Comparison of ENCODE assay signal across 10 mouse cellular contexts in the genomic region with DNA sequence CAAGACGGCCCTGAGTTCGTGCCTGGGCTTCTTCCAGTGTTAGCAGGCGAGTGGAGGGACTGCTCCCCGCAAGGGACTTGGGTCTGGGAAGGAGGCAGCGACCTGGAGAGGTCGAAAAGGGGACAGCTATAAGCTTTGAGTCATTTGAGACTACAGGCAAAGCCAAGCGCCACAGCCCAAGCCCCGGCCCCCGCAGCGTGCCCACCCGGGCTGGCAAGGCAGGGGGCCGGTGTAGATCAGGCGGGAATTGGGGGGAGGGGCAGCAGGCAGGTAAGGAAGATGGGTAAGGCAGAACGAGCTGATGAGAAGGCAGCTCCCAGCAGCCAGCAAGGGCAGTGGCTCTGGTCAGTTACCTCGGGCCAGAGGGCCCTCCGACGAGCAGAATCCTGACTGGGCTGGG. TPM values are rescaled to one million over a fixed set of nuclear protein-coding genes. Genes with fewer than 3 reads are reported as not detected.
DNase-seq lines count a peak whose midpoint lies in the region; ATAC-seq and TF ChIP-seq lines count a peak whose summit lies in the region.
"Had no signal": no experiment of that assay in that cellular context is flagged by ENCODE, and none has a peak within 500 bp of the region (broad histone marks: within the 10 kb centered on the region; RNA-seq: fewer than 3 reads in every experiment).

No protein-coding gene starts in this region.

- TF ChIP-seq CTCF in forebrain, postnatal 0 days (IDR thresholded peaks at IDR 0.05; ENCODE audit: low read depth) = no peak
- TF ChIP-seq CTCF in lung, adult 2 months (IDR thresholded peaks at IDR 0.05; ENCODE audit: insufficient read depth, low read length) = no peak
- no peak for TF ChIP-seq CTCF in cortical plate, adult 2 months (IDR thresholded peaks at IDR 0.05; ENCODE audit: extremely low read depth, insufficient read depth, low read length)
- no peak for TF ChIP-seq CTCF in gastrocnemius, adult 2 months (IDR thresholded peaks at IDR 0.05)

- no peaks in the 10 kb centered on the region for H3K27me3 ChIP-seq in forebrain, embryonic 13.5 days
- H3K27me3 ChIP-seq in forebrain, postnatal 0 days (ENCODE audit: insufficient read depth, low read length) = no peaks in the 10 kb centered on the region
- peaks cover 10% of the 10 kb centered on the region for H3K27me3 ChIP-seq in limb, embryonic 10.5 days (ENCODE audit: low read depth, poor library complexity, severe bottlenecking)
- H3K27me3 ChIP-seq: heart, embryonic 15.5 days had no signal

- H3K4me3 ChIP-seq in forebrain, embryonic 13.5 days = no peak overlapping the region
- no peak overlapping the region for H3K4me3 ChIP-seq in forebrain, postnatal 0 days (ENCODE audit: low read depth, low read length)
- H3K4me3 ChIP-seq in lung, adult 2 months (replicated peaks; ENCODE audit: extremely low read depth, low read depth, low read length) = peak overlapping the region; percentile 22
- H3K4me3 ChIP-seq in cortical plate, adult 2 months (ENCODE audit: insufficient read depth, low read length) = no peak overlapping the region
- H3K4me3 ChIP-seq in limb, embryonic 10.5 days = peak overlapping the region; percentile 27
- no peak overlapping the region; the same call in 1 of the 2 replicates for H3K4me3 ChIP-seq in gastrocnemius, adult 2 months
- H3K4me3 ChIP-seq: heart, embryonic 15.5 days had no signal

- H3K9me3 ChIP-seq in forebrain, embryonic 13.5 days (replicated peaks) = no peaks in the 10 kb centered on the region
- H3K9me3 ChIP-seq in forebrain, postnatal 0 days (ENCODE audit: low read length) = no peaks in the 10 kb centered on the region
- no peaks in the 10 kb centered on the region for H3K9me3 ChIP-seq in limb, embryonic 10.5 days (replicated peaks)
- H3K9me3 ChIP-seq: heart, embryonic 15.5 days had no signal

- no peak overlapping the region for H3K27ac ChIP-seq in forebrain, embryonic 13.5 days
- H3K27ac ChIP-seq in forebrain, postnatal 0 days (ENCODE audit: low read depth, low read length) = no peak overlapping the region
- H3K27ac ChIP-seq in cortical plate, adult 2 months (ENCODE audit: insufficient read depth, low read length) = peak overlapping the region; percentile 7; the same call in 1 of the 2 replicates
- peak overlapping the region; percentile 72 for H3K27ac ChIP-seq in limb, embryonic 10.5 days
- H3K27ac ChIP-seq in gastrocnemius, adult 2 months = no peak overlapping the region
- H3K27ac ChIP-seq: heart, embryonic 15.5 days had no signal

- H3K36me3 ChIP-seq in forebrain, embryonic 13.5 days (ENCODE audit: poor library complexity, severe bottlenecking) = peaks cover 96% of the 10 kb centered on the region
- peaks cover 85% of the 10 kb centered on the region for H3K36me3 ChIP-seq in forebrain, postnatal 0 days (ENCODE audit: insufficient read depth)
- H3K36me3 ChIP-seq in limb, embryonic 10.5 days = peaks cover 89% of the 10 kb centered on the region

- peak overlapping the region; percentile 34 for H3K9ac ChIP-seq in forebrain, embryonic 13.5 days
- H3K9ac ChIP-seq in forebrain, postnatal 0 days = no peak overlapping the region
- H3K9ac ChIP-seq: heart, embryonic 15.5 days had no signal

- ATAC-seq in forebrain, embryonic 13.5 days = no peak
- ATAC-seq in forebrain, postnatal 0 days = no peak

- intact Hi-C loops in gastrocnemius, adult 2 months (cut with DNase I) = no loop called here

- 27% methylated on average over 17 of the region's 17 CpGs for WGBS in forebrain, embryonic 13.5 days
- WGBS in forebrain, postnatal 0 days = 31% methylated on average over 17 of the region's 17 CpGs
- 47% methylated on average over 17 of the region's 17 CpGs for WGBS in lung, adult 2 months
- WGBS in limb, embryonic 10.5 days = 16% methylated on average over 16 of the region's 17 CpGs

- no peak for TF ChIP-seq POLR2A in lung, adult 2 months (IDR thresholded peaks at IDR 0.05; ENCODE audit: borderline replicate concordance, extremely low read depth, low read depth, low read length)
- no peak for TF ChIP-seq POLR2A in cortical plate, adult 2 months (IDR thresholded peaks at IDR 0.05; ENCODE audit: extremely low read depth, insufficient read depth, low read length)

- H3K4me2 ChIP-seq in forebrain, embryonic 13.5 days = no peak overlapping the region
- no peak overlapping the region for H3K4me2 ChIP-seq in forebrain, postnatal 0 days (ENCODE audit: low read depth)
- H3K4me2 ChIP-seq: heart, embryonic 15.5 days had no signal

- no peak for DNase-seq in forebrain, postnatal 0 days
- DNase-seq in lung, adult 2 months = no peak
- DNase-seq in lung, postnatal 10 days = no peak
- DNase-seq in limb, embryonic 10.5 days (ENCODE audit: low spot score) = no peak
- DNase-seq in adrenal gland, postnatal 4 days (ENCODE audit: low spot score in 2 of 2) = no peak
- no peak for DNase-seq in gastrocnemius, adult 2 months
- DNase-seq: right cerebral cortex, adult 18-20 months had no signal

- peaks cover 17% of the 10 kb centered on the region for H3K4me1 ChIP-seq in forebrain, embryonic 13.5 days
- no peaks in the 10 kb centered on the region for H3K4me1 ChIP-seq in forebrain, postnatal 0 days (ENCODE audit: insufficient read depth)
- H3K4me1 ChIP-seq in lung, adult 2 months (ENCODE audit: control insufficient read depth, insufficient read depth, low read length) = peaks cover 3% of the 10 kb centered on the region; the same call in 1 of the 2 replicates
- H3K4me1 ChIP-seq in cortical plate, adult 2 months (ENCODE audit: control insufficient read depth, insufficient read depth, low read length) = peaks cover 3% of the 10 kb centered on the region; the same call in 1 of the 2 replicates
- peaks cover 16% of the 10 kb centered on the region for H3K4me1 ChIP-seq in limb, embryonic 10.5 days

RNA-seq across cellular contexts. Expression of a gene that starts 8.5 kb away (rescaled TPM):
- polyA plus RNA-seq in forebrain, embryonic 13.5 days (2015; fragmentation: Nextera tagmentation; extraction: Ambion mirVana) = 80.6 and 88.7 TPM in 2 replicates
- total RNA-seq in forebrain, postnatal 0 days (2014; rRNA removed) = 52.4 and 58.5 TPM in 2 replicates
- polyA plus RNA-seq in forebrain, postnatal 0 days (2015; fragmentation: Nextera tagmentation; extraction: Ambion mirVana) = 128 and 145 TPM in 2 replicates
- polyA plus RNA-seq in lung, adult 2 months (2012; rRNA removed) = 21.4 and 24.0 TPM in 2 replicates
- 174 and 184 TPM in 2 replicates for polyA plus RNA-seq in cortical plate, adult 2 months (2012; rRNA removed)
- polyA plus RNA-seq in limb, embryonic 10.5 days (2016; fragmentation: Nextera tagmentation; extraction: Ambion mirVana) = 14.0 and 17.1 TPM in 2 replicates
- total RNA-seq in adrenal gland, postnatal 4 days (2021) = 10 to 100 TPM; 19.3 to 22.9 TPM
- total RNA-seq in gastrocnemius, adult 2 months (2021) = under 1 TPM; 0.31 to 0.47 TPM

RNA-seq across cellular contexts. Expression of a gene that starts 25.6 kb away (rescaled TPM):
- 11.0 and 12.1 TPM in 2 replicates for polyA plus RNA-seq in forebrain, embryonic 13.5 days (2015; fragmentation: Nextera tagmentation; extraction: Ambion mirVana)
- 2.9 and 4.1 TPM in 2 replicates for total RNA-seq in forebrain, postnatal 0 days (2014; rRNA removed)
- polyA plus RNA-seq in forebrain, postnatal 0 days (2015; fragmentation: Nextera tagmentation; extraction: Ambion mirVana) = 12.7 and 14.0 TPM in 2 replicates
- 50.5 and 129 TPM in 2 replicates for polyA plus RNA-seq in lung, adult 2 months (2012; rRNA removed)
- polyA plus RNA-seq in cortical plate, adult 2 months (2012; rRNA removed) = 11.0 and 11.3 TPM in 2 replicates
- polyA plus RNA-seq in limb, embryonic 10.5 days (2016; fragmentation: Nextera tagmentation; extraction: Ambion mirVana) = 4.7 and 7.0 TPM in 2 replicates
- 10 to 100 TPM; 36.3 to 45.7 TPM for total RNA-seq in adrenal gland, postnatal 4 days (2021)
- total RNA-seq in gastrocnemius, adult 2 months (2021) = 1,000 to 10,000 TPM in 1 of 2 experiments, 100 to 1,000 TPM in 1; 867 to 2,532 TPM

RNA-seq across cellular contexts. Expression of a gene that starts 25.7 kb away (rescaled TPM):
- 14.8 and 17.5 TPM in 2 replicates for polyA plus RNA-seq in forebrain, embryonic 13.5 days (2015; fragmentation: Nextera tagmentation; extraction: Ambion mirVana)
- total RNA-seq in forebrain, postnatal 0 days (2014; rRNA removed) = 9.0 and 14.8 TPM in 2 replicates
- 2.2 and 3.8 TPM in 2 replicates for polyA plus RNA-seq in forebrain, postnatal 0 days (2015; fragmentation: Nextera tagmentation; extraction: Ambion mirVana)
- polyA plus RNA-seq in lung, adult 2 months (2012; rRNA removed) = 10.2 and 12.4 TPM in 2 replicates
- 4.7 and 6.2 TPM in 2 replicates for polyA plus RNA-seq in cortical plate, adult 2 months (2012; rRNA removed)
- 17.8 and 21.6 TPM in 2 replicates for polyA plus RNA-seq in limb, embryonic 10.5 days (2016; fragmentation: Nextera tagmentation; extraction: Ambion mirVana)
- total RNA-seq in adrenal gland, postnatal 4 days (2021) = 10 to 100 TPM; 12.9 to 16.3 TPM
- 1 to 10 TPM; 5.5 to 7.3 TPM for total RNA-seq in gastrocnemius, adult 2 months (2021)

RNA-seq across cellular contexts. Expression of a gene that starts 33.0 kb away (rescaled TPM):
- polyA plus RNA-seq in forebrain, embryonic 13.5 days (2015; fragmentation: Nextera tagmentation; extraction: Ambion mirVana) = 0.31 TPM in 1 of 2 replicates, not detected in the other
- not detected in 2 replicates for total RNA-seq in forebrain, postnatal 0 days (2014; rRNA removed)
- polyA plus RNA-seq in forebrain, postnatal 0 days (2015; fragmentation: Nextera tagmentation; extraction: Ambion mirVana) = not detected in 2 replicates
- 0.12 TPM in 1 of 2 replicates, not detected in the other for polyA plus RNA-seq in lung, adult 2 months (2012; rRNA removed)
- not detected in 2 replicates for polyA plus RNA-seq in cortical plate, adult 2 months (2012; rRNA removed)
- polyA plus RNA-seq in limb, embryonic 10.5 days (2016; fragmentation: Nextera tagmentation; extraction: Ambion mirVana) = not detected in 2 replicates
- 10 to 100 TPM; 11.6 to 24.9 TPM for total RNA-seq in adrenal gland, postnatal 4 days (2021)
- total RNA-seq in gastrocnemius, adult 2 months (2021) = not detected

RNA-seq across cellular contexts. Expression of a gene that starts 33.2 kb away (rescaled TPM):
- polyA plus RNA-seq in forebrain, embryonic 13.5 days (2015; fragmentation: Nextera tagmentation; extraction: Ambion mirVana) = 53.0 and 65.1 TPM in 2 replicates
- total RNA-seq in forebrain, postnatal 0 days (2014; rRNA removed) = 16.0 and 19.2 TPM in 2 replicates
- 49.5 and 53.0 TPM in 2 replicates for polyA plus RNA-seq in forebrain, postnatal 0 days (2015; fragmentation: Nextera tagmentation; extraction: Ambion mirVana)
- polyA plus RNA-seq in lung, adult 2 months (2012; rRNA removed) = 27.1 and 29.4 TPM in 2 replicates
- 71.9 and 72.7 TPM in 2 replicates for polyA plus RNA-seq in cortical plate, adult 2 months (2012; rRNA removed)
- polyA plus RNA-seq in limb, embryonic 10.5 days (2016; fragmentation: Nextera tagmentation; extraction: Ambion mirVana) = 42.5 and 45.6 TPM in 2 replicates
- 10 to 100 TPM; 67.7 to 78.0 TPM for total RNA-seq in adrenal gland, postnatal 4 days (2021)
- total RNA-seq in gastrocnemius, adult 2 months (2021) = 10 to 100 TPM in 1 of 2 experiments, 1 to 10 TPM in 1; 9.2 to 10.5 TPM

Comparison
In these comparisons a context has a peak if more than half of its experiments do, and no peak if none do; other contexts are left out.
1. H3K27ac ChIP-seq: peak in cortical plate, adult 2 months (single experiment) and limb, embryonic 10.5 days (single experiment); none in forebrain, embryonic 13.5 days (single experiment), forebrain, postnatal 0 days (single experiment) and gastrocnemius, adult 2 months (single experiment).
2. H3K4me3 ChIP-seq: peak in lung, adult 2 months (single experiment) and limb, embryonic 10.5 days (single experiment); none in forebrain, embryonic 13.5 days (single experiment), forebrain, postnatal 0 days (single experiment), cortical plate, adult 2 months (single experiment) and gastrocnemius, adult 2 months (single experiment).